25 mouse cellular contexts compared by ENCODE assay signal in genomic region chr10:119670456-119670855, GRCm38 (mm10).
A peak's percentile ranks its signal among the peaks of the same experiment; 100 is the strongest.
DNase-seq lines count a peak whose midpoint lies in the region; ATAC-seq and TF ChIP-seq lines count a peak whose summit lies in the region.
"Had no signal": no experiment of that assay in that cellular context is flagged by ENCODE, and none has a peak within 500 bp of the region (broad histone marks: within the 10 kb centered on the region; RNA-seq: fewer than 3 reads in every experiment).

No protein-coding gene starts in this region.

- H3ac ChIP-seq in C2C12 (ENCODE audit: control insufficient read depth, insufficient read length, low read depth) (no peak overlapping the region), myocyte (ENCODE audit: control insufficient read depth, insufficient read length) (no peak overlapping the region)

- TF ChIP-seq CTCF in stomach, postnatal 0 days (IDR thresholded peaks at IDR 0.05; ENCODE audit: low read depth), result no peak
- no peak for TF ChIP-seq CTCF in C2C12 (IDR thresholded peaks at IDR 0.05; ENCODE audit: control insufficient read depth, insufficient read depth, insufficient read length)

- intact Hi-C loops in left cerebral cortex, postnatal 14 days (cut with DNase I), result no loop called here

- no peaks in the 10 kb centered on the region for H3K9me3 ChIP-seq in stomach, embryonic 16.5 days (replicated peaks; ENCODE audit: control insufficient read depth, low read length)
- no peaks in the 10 kb centered on the region for H3K9me3 ChIP-seq in stomach, postnatal 0 days (ENCODE audit: control insufficient read depth, low read length)
- H3K9me3 ChIP-seq: embryonic facial prominence, embryonic 12.5 days; embryonic facial prominence, embryonic 15.5 days; hindbrain, embryonic 10.5 days; hindbrain, embryonic 13.5 days; intestine, embryonic 15.5 days had no signal

- H3K79me2 ChIP-seq in C2C12 (ENCODE audit: control insufficient read depth, insufficient read depth), result no peaks in the 10 kb centered on the region
- H3K79me2 ChIP-seq in myocyte (ENCODE audit: control insufficient read depth, insufficient read depth), result no peaks in the 10 kb centered on the region

- no peak for TF ChIP-seq POLR2A in myocyte (IDR thresholded peaks at IDR 0.05; ENCODE audit: insufficient read length, low read depth)

- 22% methylated on average over 7 of the region's 7 CpGs for WGBS in stomach, embryonic 16.5 days
- WGBS in stomach, postnatal 0 days, result 15% methylated on average over 7 of the region's 7 CpGs

- peak; percentile 33; the same call in 1 of the 2 replicates for ATAC-seq in stomach, embryonic 16.5 days (ENCODE audit: insufficient read depth, low FRiP score)
- ATAC-seq in stomach, postnatal 0 days (ENCODE audit: low FRiP score, low TSS enrichment), result no peak
- ATAC-seq: CD4-positive, CD25-positive, alpha-beta regulatory T cell, adult 4 months; forebrain, embryonic 14.5 days; forebrain, postnatal 0 days; hindbrain, embryonic 16.5 days; intestine, embryonic 15.5 days had no signal

- DNase-seq in stomach, postnatal 0 days (ENCODE audit: low spot score), result no peak
- no peak for DNase-seq in urinary bladder, postnatal 25 days (ENCODE audit: low spot score)
- DNase-seq in left cerebral cortex, postnatal 14 days (ENCODE audit: low spot score in 2 of 2), result no peak
- DNase-seq: adrenal gland, postnatal 10 days; B cell, adult 2 months; cerebellum, adult 11 months; cerebellum, adult 2 months; cerebellum, adult 9-11 months; cerebellum, postnatal 25 days; forebrain, postnatal 0 days; gastrocnemius, adult 2 months; gastrocnemius, postnatal 14 days; heart, adult 18-20 months; heart, postnatal 36 days had no signal

- no peak overlapping the region for H3K9ac ChIP-seq in stomach, embryonic 16.5 days (ENCODE audit: low read length)
- H3K9ac ChIP-seq in stomach, postnatal 0 days (ENCODE audit: low read length), result no peak overlapping the region
- H3K9ac ChIP-seq: embryonic facial prominence, embryonic 12.5 days; embryonic facial prominence, embryonic 15.5 days; forebrain, postnatal 0 days; hindbrain, embryonic 13.5 days; intestine, embryonic 15.5 days had no signal

- H3K27ac ChIP-seq in stomach, embryonic 16.5 days (ENCODE audit: low read length), result no peak overlapping the region
- H3K27ac ChIP-seq in stomach, postnatal 0 days (replicated peaks), result no peak overlapping the region
- H3K27ac ChIP-seq: embryonic facial prominence, embryonic 12.5 days; embryonic facial prominence, embryonic 15.5 days; gastrocnemius, adult 2 months; hindbrain, embryonic 10.5 days; hindbrain, embryonic 13.5 days; intestine, embryonic 15.5 days had no signal

- H3K36me3 ChIP-seq in stomach, embryonic 16.5 days (ENCODE audit: control insufficient read depth, insufficient read depth, low read length), result no peaks in the 10 kb centered on the region
- H3K36me3 ChIP-seq in stomach, postnatal 0 days (ENCODE audit: control insufficient read depth, insufficient read depth, low read length), result no peaks in the 10 kb centered on the region
- H3K36me3 ChIP-seq in C2C12 (ENCODE audit: control insufficient read depth, insufficient read depth) (no peaks in the 10 kb centered on the region), myocyte (ENCODE audit: control insufficient read depth, insufficient read depth) (no peaks in the 10 kb centered on the region)
- H3K36me3 ChIP-seq: embryonic facial prominence, embryonic 12.5 days; embryonic facial prominence, embryonic 15.5 days; hindbrain, embryonic 10.5 days; hindbrain, embryonic 13.5 days; intestine, embryonic 15.5 days had no signal

- H3K4me2 ChIP-seq in stomach, embryonic 16.5 days (ENCODE audit: low read depth, low read length), result no peak overlapping the region
- no peak overlapping the region for H3K4me2 ChIP-seq in stomach, postnatal 0 days (replicated peaks; ENCODE audit: low read depth)
- H3K4me2 ChIP-seq in myocyte (ENCODE audit: low read depth), result peak overlapping the region; percentile 43
- H3K4me2 ChIP-seq: embryonic facial prominence, embryonic 12.5 days; embryonic facial prominence, embryonic 15.5 days; hindbrain, embryonic 13.5 days; intestine, embryonic 15.5 days had no signal

- H3K27me3 ChIP-seq in stomach, embryonic 16.5 days (ENCODE audit: control insufficient read depth, insufficient read depth, low read length), result no peaks in the 10 kb centered on the region
- no peaks in the 10 kb centered on the region for H3K27me3 ChIP-seq in stomach, postnatal 0 days (ENCODE audit: control insufficient read depth, insufficient read depth, low read length)
- H3K27me3 ChIP-seq in C2C12 (ENCODE audit: control insufficient read depth, insufficient read depth, insufficient read length) (no peaks in the 10 kb centered on the region), myocyte (ENCODE audit: control insufficient read depth, insufficient read depth, insufficient read length) (no peaks in the 10 kb centered on the region)
- H3K27me3 ChIP-seq: embryonic facial prominence, embryonic 12.5 days; embryonic facial prominence, embryonic 15.5 days; hindbrain, embryonic 13.5 days; intestine, embryonic 15.5 days had no signal

- H3K4me1 ChIP-seq in stomach, embryonic 16.5 days (ENCODE audit: control insufficient read depth, insufficient read depth, low read length), result peaks cover 9% of the 10 kb centered on the region
- no peaks in the 10 kb centered on the region for H3K4me1 ChIP-seq in stomach, postnatal 0 days (replicated peaks; ENCODE audit: control insufficient read depth, insufficient read depth)
- H3K4me1 ChIP-seq: intestine, embryonic 15.5 days had no signal

- no peak for TF ChIP-seq EP300 in stomach, postnatal 0 days (optimal IDR thresholded peaks at IDR 0.05)

- H3K79me3 ChIP-seq in C2C12 (ENCODE audit: low read depth), result no peaks in the 10 kb centered on the region

- no peak overlapping the region for H3K4me3 ChIP-seq in stomach, embryonic 16.5 days (replicated peaks; ENCODE audit: low read length)
- H3K4me3 ChIP-seq in stomach, postnatal 0 days (ENCODE audit: low read depth, low read length), result no peak overlapping the region
- H3K4me3 ChIP-seq in C2C12 (ENCODE audit: insufficient read depth, poor library complexity, severe bottlenecking), result no peak overlapping the region
- H3K4me3 ChIP-seq in myocyte, result no peak overlapping the region
- H3K4me3 ChIP-seq: embryonic facial prominence, embryonic 12.5 days; embryonic facial prominence, embryonic 15.5 days; gastrocnemius, adult 2 months; hindbrain, embryonic 10.5 days; hindbrain, embryonic 13.5 days; intestine, embryonic 15.5 days had no signal

TF ChIP-seq in C2C12, 6 proteins besides CTCF, POLR2A, EP300 and RAD21:
- TF ChIP-seq CEBPB (IDR thresholded peaks at IDR 0.05; ENCODE audit: low read depth) (peak; percentile 11), FOSL1 (IDR thresholded peaks at IDR 0.05; ENCODE audit: insufficient read depth, low read length, poor library complexity, severe bottlenecking) (peak; percentile 11), USF1 (IDR thresholded peaks at IDR 0.05; ENCODE audit: low read depth) (no peak), MAX (IDR thresholded peaks at IDR 0.05) (no peak), MYOG (IDR thresholded peaks at IDR 0.05; ENCODE audit: control insufficient read depth, extremely low read depth, insufficient read length) (no peak), MYOD1 (IDR thresholded peaks at IDR 0.05; ENCODE audit: control insufficient read depth, insufficient read length, low read depth) (no peak)

TF ChIP-seq in myocyte, 11 proteins besides CTCF, POLR2A, EP300 and RAD21:
- TF ChIP-seq MYOD1 (IDR thresholded peaks at IDR 0.05; ENCODE audit: control insufficient read depth in 1 of 3, insufficient read length in 2 of 3, low read depth in 2 of 3) (no peak), MYOG (IDR thresholded peaks at IDR 0.05; ENCODE audit: control insufficient read depth in 1 of 3, insufficient read depth in 1 of 3, insufficient read length in 2 of 3, low read depth in 2 of 3) (no peak), TCF3 (IDR thresholded peaks at IDR 0.05; ENCODE audit: insufficient read length, low read depth) (no peak), CEBPB (IDR thresholded peaks at IDR 0.05; ENCODE audit: insufficient read depth, poor library complexity, severe bottlenecking) (no peak), SRF (IDR thresholded peaks at IDR 0.05; ENCODE audit: control insufficient read depth, insufficient read length, low read depth) (no peak), USF1 (IDR thresholded peaks at IDR 0.05; ENCODE audit: low read depth) (no peak), POLR2AphosphoS2 (IDR thresholded peaks at IDR 0.05; ENCODE audit: insufficient read length, low read depth) (no peak), TCF12 (IDR thresholded peaks at IDR 0.05; ENCODE audit: insufficient read depth, poor library complexity, severe bottlenecking) (no peak), REST (IDR thresholded peaks at IDR 0.05; ENCODE audit: insufficient read depth, insufficient read length) (no peak), E2F4 (IDR thresholded peaks at IDR 0.05; ENCODE audit: insufficient read depth) (no peak), MAX (IDR thresholded peaks at IDR 0.05; ENCODE audit: low read depth) (no peak)
